Mouse (Mus musculus) CD4-positive, CD25-positive, alpha-beta regulatory T cell, adult 4 months (primary cell): Measurements from ENCODE around the gene Nckap1. TPM values are rescaled to one million over a fixed set of nuclear protein-coding genes. Genes with fewer than 3 reads are reported as not detected.
A peak's percentile ranks its signal among the peaks of the same experiment; 100 is the strongest.

Source experiments
- ATAC-seq: one replicate; pipeline ENCODE4 v1.8.0; 2017
- polyA plus RNA-seq, 2 experiments: library from polyadenylated mRNA; unstranded; fragments of 100-300 nt; shearing (Covaris generic); gene quantifications; one replicate each; pipeline ENCODE4 v1.2.1; 2017

Gene Nckap1
- polyA plus RNA-seq = 1 to 10 TPM; 2.2 to 2.3 TPM

- ATAC-seq = peak; percentile 79
These were observed at the start of gene Nckap1 for GRCm38 (mm10) chr2:80581043-80581711. Gene Nckap1 (minus strand): TSS chr2:80581380.

- no peak for ATAC-seq
These were observed 43.3 kb upstream of the Nckap1 start for GRCm38 (mm10) chr2:80624523-80624922.

DNA sequence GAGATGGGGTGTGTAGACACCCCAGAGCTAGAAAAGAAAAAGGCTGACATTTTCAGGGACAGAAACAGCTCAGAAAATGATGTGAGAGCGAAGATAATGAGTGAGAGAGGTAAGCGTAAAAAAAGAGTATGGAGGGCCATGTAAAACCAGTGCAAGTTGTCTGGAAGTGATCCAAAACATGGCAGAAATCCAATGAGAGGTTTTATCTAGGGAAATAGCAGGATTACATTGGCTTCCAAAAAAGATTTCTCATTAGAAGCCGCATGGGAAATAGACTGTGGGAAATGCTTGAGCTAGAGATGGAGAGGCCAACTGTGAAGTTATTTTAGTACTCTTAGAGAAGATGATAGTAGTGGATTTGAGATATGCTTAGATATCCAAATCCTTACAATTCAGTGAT is 40.7 kb upstream of the Nckap1 start:
- no peak for ATAC-seq

DNA sequence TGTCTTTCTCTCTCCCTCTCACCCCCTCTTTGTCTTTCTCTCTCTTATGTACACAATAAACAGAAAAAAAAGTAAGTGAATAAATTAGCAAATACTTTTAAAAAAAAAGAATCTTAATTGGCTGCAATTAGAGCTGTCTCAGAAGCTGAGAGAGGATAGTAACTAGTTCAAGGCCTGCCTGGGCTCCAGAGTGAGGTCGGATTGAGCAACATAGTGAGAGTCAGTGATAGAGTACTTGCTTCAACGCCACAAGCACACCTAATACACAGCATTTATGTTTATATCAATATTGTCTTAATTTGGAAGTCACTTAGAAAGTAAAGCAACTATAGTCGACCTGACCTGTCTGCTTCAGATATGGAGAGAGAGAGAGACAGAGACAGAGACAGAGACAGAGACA is 37.8 kb upstream of the Nckap1 start:
- no peak for ATAC-seq

DNA sequence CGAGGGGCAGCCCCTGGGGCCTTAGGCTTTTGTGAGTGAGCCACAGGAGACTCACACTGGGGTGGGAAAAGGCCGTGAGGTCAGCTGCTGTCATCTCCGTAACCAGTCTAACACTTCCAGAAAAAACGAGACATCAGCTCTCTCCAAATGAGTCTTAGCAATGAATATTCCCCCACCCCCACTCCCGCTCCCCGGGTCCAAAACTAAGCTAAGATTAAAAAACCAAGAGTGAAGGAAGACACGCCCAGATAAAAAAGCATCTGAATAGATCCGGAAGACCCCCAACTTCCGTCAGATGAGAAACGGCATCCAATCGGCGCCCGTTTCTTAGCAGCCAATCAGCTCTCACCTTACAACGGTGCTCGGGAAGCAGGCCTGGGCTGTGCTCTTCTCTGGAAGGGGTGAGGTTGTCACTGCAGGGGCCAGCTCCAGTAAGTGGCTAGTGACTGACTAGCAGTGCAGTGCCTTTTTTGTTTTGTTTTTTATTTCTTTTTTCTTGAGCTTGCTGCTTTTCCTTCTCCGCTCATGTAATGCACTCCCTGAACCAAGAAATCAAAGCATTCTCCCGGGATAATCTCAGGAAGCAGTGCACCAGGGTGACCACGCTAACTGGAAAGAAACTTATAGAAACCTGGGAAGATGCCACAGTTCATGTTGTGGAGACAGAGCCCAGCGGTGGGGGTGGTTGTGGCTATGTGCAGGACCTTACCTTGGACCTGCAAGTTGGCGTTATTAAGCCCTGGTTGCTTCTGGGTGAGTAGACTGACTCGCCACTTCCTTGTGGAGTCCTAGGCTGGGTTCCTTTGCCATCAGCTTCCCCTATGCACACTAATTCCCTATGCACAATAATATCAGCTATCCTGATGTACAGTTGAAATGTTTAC is 35.9 kb upstream of the Nckap1 start, which contains the start of the genes Dusp19 and Nup35:
Gene Dusp19, plus strand, starts transcription at position 192 of the 884 bp plus-strand sequence.
Gene Nup35, plus strand, starts transcription at position 383 of the 884 bp plus-strand sequence.
- peak; percentile 99 for ATAC-seq

DNA sequence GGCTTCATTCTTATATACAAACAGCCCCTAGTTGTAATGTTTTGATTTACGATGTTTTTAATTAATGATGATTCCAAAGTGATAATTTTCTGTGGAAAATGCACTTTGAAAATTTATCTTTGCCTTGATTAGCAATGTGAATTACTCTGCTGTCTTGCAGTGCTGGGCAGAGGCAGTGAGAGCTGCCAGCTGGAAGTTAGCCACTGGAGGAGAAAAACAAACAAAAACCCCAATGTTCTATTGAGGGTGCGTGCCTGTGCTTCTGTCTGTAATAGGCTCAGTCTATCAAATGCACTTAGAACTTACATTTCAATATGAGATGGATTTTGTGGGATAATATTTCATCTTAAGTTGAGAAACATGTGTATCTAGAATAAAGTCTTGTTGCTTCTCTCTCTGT is 31.6 kb upstream of the Nckap1 start:
- no peak for ATAC-seq

GRCm38 (mm10) chr2:80612286-80612685 is 31.1 kb upstream of the Nckap1 start:
- ATAC-seq = no peak

- no peak for ATAC-seq
These were observed 22.7 kb upstream of the Nckap1 start for GRCm38 (mm10) chr2:80603771-80604426.

- ATAC-seq = no peak
These were observed 21.6 kb upstream of the Nckap1 start for GRCm38 (mm10) chr2:80602756-80603155.

DNA sequence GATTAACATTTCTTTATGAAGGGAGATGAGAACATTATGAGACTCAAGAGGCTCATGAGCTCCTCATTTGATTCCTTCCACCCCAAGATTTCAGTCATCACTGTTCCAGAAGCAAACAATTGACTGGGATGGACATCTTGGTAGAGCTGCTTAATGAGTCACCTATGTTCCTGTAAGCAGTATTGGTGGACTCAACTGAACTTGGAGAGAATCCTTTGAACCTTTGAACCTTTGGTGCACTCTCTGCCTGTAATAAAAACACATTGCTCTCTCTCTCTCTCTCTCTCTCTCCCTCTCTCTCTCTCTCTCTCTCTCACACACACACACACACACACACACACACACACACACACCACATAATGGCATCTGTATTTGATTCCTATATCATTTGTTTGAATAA is 19.4 kb upstream of the Nckap1 start:
- no peak for ATAC-seq

DNA sequence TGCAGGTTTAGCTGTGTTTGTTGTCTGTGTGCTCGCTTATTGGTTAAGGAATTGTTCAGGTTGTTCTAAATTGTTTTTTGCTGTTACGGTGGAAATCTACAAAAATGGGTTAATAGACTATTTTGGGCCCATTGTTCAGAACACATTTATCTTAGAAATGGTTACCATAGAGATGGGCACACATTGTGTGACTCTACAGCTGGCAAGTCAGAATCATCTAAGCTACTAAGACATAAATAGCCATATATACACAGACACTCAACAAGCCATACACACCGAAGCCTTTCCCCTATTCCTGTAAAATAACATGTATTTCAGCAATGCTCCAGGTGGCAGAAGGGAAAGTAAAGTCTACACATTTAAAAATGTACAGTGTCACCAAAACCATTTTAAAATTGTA is 18.7 kb upstream of the Nckap1 start:
- no peak for ATAC-seq

GRCm38 (mm10) chr2:80596960-80597359 is 15.8 kb upstream of the Nckap1 start:
- no peak for ATAC-seq

DNA sequence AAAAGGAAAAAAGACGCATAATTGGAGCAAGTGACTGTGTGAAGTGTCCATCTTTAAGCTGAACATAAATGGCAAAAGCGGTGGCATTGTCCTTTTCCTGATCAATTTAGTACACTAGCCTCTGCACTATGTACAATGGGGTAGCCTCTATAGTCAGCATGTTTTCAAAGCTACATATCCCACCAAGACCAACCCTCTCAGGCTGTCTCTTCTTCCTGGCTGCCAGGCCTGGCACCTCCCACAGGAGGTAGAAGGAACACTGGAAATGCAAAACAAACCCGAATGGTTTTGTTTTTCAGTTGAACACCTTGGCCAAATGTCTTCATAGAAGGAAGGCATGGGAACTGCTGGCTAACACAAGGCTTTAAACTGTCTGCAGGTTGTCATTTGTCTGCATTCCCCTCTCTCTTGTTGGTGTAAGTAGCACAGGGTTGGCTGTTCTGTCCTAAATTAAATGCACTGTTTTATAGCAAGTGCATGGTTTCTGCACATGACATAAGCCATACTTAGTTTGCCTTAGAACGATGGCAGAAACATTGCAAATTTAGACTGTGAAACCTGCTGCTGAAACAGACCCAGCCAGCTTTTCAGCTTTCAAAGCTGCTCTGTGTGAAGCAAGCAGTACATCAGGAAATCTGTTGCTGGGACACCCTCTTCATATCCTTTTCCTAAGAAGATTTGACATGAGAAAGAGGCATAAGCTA is 13.2 kb upstream of the Nckap1 start:
- no peak for ATAC-seq

DNA sequence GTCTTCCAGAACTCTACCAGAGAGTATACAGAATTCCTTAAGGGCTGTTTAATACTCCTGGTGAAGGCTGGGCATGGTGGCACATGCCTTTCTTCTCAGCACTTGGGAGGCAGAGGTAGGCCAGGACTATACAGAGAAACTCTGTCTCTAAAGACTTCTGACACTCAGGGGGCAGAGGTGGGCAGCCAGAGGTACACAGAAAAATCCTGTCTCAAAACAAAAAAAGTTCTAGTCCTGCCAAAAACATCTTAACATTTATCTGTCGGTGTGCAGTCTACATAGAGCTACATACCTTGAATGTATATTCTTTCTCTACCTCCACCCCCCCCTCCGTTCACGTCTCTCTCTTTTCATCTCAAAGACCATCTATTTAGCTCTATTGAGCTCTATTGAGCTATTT is 1.2 kb upstream of the Nckap1 start:
- ATAC-seq = no peak

- peak; percentile 24 for ATAC-seq
These were observed 744 bp downstream of the Nckap1 start for GRCm38 (mm10) chr2:80580311-80580961.

DNA sequence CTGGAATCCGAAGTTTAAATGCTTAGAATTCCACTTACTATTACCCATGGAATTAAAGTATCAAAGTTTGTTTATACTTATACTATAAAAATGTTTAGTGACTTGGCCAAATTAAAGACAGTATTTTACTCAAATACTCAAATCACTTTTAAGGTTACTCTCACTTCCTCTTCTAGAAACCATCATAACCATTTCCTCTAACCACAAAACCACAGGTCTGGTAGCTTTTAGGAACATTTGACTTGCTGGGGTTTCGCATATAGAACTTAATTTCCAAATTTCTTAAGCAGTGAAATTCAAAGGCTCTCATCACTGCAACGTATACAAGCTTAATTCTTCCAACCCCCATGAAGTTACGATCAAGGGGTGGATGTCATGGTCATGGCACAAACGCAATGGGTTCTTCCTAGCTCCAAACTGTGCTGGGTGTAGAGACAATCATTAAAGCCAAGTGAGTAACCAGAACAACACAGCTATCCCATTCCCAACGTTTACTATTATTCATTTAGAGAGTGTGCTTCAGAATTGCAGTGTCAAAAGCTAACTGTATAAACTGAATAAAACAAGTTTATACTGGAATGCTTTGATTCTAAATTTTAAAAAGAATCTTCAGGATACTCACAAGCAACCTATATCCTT is 1.8 kb downstream of the Nckap1 start:
- peak; percentile 35 for ATAC-seq

DNA sequence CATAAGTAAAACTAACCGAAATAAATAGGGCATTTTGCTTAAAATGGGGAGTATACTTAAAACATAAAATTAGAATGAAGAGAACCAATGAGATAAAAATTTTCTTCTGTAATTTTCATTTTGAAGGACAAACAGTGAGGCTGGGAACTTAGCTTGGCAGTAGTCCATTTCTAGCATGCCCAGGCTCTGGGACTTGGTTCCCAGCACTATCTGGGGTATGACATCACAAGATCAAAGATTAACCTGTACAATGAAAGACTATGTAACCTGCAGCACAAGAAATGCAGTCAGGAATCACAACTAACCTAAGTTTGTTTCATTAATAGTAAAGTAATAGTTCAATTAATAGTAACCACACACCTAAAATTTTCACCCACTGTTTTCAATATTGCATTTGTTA is 3.9 kb downstream of the Nckap1 start:
- ATAC-seq = no peak

DNA sequence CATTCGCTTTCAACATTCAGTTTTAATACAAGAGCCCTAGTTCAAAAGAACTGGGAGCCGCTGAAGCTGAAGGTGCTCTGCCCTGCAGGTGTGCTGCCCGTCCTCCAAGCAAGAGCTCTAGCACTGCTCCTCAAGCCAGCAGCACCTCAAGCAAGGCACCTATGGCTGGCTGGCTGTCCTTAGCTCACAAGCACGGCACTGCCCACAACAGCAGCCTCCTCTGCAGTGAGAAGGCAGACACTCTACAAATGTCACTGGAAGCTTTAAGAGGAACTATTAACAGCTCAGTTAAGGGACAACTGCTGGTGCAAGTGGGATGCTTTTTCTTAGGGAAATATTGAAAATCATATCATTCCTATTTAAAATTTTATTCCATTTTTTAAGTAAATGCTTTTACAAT is 10.5 kb downstream of the Nckap1 start:
- ATAC-seq = no peak

DNA sequence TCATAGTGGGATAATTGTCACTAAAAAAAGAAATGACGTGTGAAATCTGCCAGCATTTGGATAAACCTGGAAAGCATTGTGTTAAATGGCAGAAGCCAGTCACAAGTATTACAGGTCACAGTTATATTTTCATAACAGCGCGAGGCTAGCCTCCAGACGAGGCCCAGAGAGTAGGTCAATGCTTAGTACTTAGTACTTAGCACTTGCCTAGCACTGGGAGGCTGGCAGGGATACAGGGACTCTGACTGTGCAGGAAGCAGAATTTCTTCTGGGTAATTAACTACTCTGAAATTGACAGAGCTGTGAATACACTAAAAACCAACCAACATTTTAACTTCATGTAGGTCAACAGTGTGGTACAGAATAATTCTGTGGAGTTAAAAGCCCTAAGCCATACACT is 13.8 kb downstream of the Nckap1 start:
- no peak for ATAC-seq

GRCm38 (mm10) chr2:80562253-80562652 is 18.9 kb downstream of the Nckap1 start:
- no peak for ATAC-seq

GRCm38 (mm10) chr2:80561478-80561877 is 19.7 kb downstream of the Nckap1 start:
- ATAC-seq = no peak

GRCm38 (mm10) chr2:80560773-80561172 is 20.4 kb downstream of the Nckap1 start:
- ATAC-seq = no peak
